Mouse (Mus musculus) heart, adult 11 months (tissue): ENCODE results near the gene Arap1.

Experiments used
- DNase-seq: peaks from one replicate; pipeline ENCODE4 v3.0.0; 2022

The Arap1 gene

GRCm38 (mm10) chr7:101367901-101368852 lies 20.3 kb downstream of the Arap1 start:
- DNase-seq: peak; percentile 83

DNA sequence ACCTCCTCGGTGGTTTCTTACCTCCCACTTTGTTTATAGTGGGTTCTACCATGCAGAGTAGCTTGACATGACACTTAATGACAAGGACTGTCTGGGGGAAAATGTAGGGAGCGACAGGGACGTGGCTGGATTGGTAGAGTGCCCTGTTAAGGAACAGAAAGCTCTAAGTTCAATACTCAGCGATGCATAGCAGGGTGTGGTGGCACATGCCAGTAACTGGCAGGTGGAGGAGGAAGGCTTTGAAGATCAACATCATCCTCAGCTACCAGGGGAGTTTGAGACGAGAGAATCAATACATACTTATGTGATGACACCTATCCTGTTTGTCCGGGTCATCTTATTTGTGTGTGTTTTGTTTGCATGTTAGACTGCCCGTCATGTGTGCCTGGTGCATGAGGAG lies 21.8 kb downstream of the Arap1 start:
- peak; percentile 81 for DNase-seq

DNA sequence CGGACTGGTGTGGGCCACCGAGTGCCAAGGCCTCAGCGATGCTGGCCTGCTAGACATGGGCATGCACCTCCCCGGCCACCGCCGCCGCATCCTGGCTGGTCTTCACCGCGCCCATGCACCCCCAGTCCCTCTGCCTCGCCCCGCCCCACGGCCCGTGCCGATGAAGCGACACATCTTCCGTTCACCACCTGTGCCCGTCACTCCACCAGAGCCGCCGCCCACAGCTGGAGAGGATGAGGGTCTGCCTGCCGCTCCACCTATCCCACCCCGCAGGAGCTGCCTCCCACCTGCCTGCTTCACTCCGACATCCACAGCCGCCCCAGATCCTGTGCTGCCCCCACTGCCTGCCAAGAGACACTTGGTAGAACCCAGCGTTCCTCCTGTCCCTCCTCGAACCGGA lies 25.2 kb downstream of the Arap1 start:
- DNase-seq: peak; percentile 92

DNA sequence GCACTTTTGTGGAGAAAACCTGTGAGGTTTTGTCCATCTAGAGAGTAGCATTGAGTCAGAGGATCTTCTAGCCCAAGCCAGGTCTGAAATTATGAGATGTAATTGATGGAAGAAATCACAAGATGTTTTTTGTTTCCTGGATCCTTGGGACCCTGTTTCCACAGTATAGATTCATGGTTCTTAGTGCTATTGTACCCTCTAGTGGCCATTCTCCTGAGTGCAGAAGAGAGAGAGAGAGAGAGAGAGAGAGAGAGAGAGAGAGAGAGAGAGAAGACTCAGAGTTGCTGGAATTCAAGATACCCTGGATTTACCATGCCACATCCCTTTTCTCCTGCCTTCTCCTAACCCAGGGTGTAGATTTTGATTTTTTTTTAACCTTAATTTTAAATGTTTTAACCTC lies 26.3 kb downstream of the Arap1 start:
- DNase-seq: no peak

- peak; percentile 90 for DNase-seq
These were observed 29.0 kb downstream of the Arap1 start for GRCm38 (mm10) chr7:101376701-101377340.

GRCm38 (mm10) chr7:101377741-101378262 lies 29.9 kb downstream of the Arap1 start:
- peak; percentile 99 for DNase-seq

GRCm38 (mm10) chr7:101378285-101378684 lies 30.4 kb downstream of the Arap1 start:
- DNase-seq: peak; percentile 95

DNA sequence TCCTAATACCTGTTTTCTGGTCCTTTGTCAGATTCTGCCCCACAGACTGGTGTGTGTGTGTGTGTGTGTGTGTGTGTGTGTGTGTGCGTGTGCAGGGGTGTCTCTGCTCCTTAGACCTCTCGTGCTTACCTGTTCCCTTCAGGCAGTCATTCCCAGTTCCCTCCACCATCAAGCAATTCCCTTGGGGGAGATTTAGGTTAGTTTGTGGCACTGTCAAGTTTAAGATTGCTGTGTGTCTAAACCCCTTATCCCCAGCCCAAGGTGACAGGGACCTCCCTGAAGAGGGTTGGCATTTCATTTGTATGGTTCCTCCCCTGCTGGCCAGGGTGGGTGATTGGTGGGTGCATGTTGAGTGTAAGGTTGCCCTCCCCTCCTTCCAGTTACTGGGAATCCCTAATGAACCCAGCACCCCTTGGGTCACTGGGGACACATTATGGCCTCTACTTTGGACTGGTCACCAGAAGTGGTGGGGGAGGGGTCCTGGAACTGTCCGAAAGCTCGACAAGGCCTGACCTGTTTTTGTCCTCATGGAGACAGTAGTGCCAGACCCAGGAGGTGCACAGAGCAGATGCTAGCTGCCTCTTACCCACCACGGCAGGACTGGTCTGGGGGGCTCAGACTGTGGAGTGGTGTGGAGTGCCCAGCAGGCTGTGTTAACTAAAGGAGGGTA lies 31.1 kb downstream of the Arap1 start:
- peak; percentile 95 for DNase-seq

DNA sequence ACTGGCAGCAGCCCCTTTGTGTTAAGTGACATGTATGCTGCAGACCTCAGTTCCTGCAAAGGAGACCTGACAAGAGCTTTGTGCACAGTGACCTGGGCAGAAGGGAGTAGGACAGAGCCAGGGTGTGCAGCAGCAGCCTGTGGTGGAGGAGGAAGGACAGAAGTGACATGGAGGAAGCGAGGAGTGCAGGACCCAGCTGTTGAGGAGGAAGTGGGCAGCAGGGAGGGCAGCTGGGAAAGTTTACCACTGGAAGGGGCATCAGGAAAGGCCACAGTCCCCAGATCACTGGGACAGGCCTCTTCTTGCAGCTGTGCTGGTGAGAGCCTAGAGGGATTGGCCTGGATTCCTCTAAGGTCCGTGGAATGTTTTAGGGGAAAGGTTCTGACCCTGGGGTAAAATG lies 31.9 kb downstream of the Arap1 start:
- DNase-seq: peak; percentile 97

DNA sequence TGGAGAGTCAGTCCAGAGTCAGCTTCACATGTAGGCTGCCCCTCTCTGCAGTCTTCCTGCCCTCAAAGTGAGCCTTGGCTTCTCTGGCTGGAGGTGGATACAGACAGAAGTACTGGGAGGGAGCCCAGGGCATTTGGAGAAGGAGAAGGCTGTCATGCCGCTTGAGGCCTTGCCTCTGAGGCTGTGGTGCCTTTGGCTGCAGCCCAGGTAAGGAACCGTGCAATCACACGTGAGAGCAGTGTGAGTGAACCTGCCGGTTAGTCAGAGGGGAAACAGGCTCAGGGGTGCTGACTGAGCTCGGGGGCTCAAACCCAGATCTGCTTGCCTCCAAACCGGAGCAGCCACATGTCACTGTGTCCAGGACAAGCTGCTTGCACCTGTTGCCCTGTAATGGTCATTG lies 33.6 kb downstream of the Arap1 start:
- DNase-seq: peak; percentile 89

DNA sequence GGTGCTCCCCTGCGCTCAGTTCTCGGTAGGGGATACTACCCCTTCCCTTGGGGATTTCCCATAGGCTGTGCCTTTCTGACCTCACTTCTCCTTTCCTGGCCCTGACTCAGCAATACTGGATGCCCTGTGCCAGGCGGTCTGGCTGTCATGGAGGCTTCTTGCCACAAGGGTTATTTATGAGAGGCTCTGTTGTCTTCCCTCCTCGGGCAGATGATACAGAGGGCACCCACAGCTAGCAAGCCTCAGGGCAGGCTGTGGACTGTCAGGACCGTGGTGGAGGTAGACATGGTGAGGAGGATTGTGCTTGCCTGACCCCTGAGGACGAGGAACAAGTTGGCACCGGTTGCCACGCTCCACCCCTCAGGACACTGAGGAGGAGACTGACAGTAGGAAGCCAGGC lies 34.5 kb downstream of the Arap1 start:
- peak; percentile 97 for DNase-seq

- peak; percentile 98 for DNase-seq
These were observed 35.9 kb downstream of the Arap1 start for GRCm38 (mm10) chr7:101383756-101384155.

DNA sequence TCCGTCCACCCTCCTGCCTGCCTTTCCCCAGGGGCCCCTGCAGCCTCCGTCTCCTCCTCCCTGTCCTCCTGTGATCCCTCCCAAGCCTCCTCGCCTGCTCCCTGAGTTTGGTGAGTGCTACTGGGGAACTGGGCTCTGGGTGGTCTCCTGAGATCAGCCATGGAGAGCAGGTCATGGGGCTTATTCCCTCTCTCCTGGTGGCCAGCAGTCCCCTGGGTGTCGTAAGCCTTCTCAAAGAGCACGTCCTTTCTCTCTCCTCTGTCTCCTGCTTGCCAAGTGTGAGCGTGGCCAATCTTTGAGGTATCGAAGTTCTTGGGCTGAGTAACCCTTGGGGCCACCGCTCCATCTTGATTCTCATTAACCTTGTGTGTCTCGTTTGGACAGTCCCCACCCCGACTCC lies 37.1 kb downstream of the Arap1 start:
- peak; percentile 95 for DNase-seq

- DNase-seq: peak; percentile 97
These were observed 37.5 kb downstream of the Arap1 start for GRCm38 (mm10) chr7:101385331-101385733.

GRCm38 (mm10) chr7:101385866-101386452 lies 38.1 kb downstream of the Arap1 start:
- DNase-seq: peak; percentile 94

DNA sequence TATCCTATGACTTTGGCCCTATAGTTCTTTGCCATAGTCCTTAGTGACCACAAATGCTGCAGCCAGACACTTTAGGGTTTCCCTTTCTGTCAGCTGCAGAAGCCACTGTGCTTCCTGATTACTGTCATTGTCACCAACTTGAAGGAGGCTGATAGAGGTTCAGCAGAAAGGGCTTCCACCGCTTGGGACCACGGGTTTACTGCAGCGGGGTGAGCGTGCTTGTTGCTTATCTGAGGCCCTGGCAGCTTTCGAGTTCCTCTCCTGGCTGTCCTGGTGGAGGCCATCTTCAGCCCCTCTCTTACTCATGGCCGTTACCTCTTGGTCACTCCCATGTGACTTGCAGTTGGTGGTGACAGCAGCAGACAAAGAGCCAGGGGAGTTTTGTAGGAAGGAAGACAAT lies 41.4 kb downstream of the Arap1 start:
- no peak for DNase-seq

DNA sequence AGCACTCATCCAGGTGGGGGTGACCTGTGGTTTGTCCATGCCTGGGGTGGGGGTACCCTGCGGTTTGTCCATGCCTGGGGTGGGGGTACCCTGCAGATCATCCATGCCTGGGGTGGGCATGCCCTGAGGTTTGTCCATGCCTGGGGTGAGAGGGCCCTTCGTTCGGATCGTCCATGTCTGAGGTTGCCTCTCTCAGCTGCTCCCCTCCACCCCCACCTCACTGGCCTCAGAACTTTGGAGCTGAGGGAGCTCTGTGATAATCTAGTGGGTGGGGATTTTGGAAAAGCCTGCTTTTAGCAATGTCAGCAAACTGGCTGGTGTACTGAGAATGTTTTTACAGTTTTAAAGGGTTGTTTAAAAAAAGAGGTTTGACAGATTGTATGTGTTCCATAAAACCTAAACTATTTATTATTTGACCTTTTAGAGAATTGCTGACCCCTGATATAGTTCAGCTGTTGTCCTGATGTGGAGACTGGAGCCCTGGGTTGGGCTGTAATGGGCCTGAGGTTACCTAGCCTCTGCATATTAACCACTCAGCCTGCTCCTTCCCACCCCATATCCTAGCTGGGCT lies 44.1 kb downstream of the Arap1 start:
- DNase-seq: no peak

GRCm38 (mm10) chr7:101393015-101393414 lies 45.1 kb downstream of the Arap1 start:
- DNase-seq: peak; percentile 96

DNA sequence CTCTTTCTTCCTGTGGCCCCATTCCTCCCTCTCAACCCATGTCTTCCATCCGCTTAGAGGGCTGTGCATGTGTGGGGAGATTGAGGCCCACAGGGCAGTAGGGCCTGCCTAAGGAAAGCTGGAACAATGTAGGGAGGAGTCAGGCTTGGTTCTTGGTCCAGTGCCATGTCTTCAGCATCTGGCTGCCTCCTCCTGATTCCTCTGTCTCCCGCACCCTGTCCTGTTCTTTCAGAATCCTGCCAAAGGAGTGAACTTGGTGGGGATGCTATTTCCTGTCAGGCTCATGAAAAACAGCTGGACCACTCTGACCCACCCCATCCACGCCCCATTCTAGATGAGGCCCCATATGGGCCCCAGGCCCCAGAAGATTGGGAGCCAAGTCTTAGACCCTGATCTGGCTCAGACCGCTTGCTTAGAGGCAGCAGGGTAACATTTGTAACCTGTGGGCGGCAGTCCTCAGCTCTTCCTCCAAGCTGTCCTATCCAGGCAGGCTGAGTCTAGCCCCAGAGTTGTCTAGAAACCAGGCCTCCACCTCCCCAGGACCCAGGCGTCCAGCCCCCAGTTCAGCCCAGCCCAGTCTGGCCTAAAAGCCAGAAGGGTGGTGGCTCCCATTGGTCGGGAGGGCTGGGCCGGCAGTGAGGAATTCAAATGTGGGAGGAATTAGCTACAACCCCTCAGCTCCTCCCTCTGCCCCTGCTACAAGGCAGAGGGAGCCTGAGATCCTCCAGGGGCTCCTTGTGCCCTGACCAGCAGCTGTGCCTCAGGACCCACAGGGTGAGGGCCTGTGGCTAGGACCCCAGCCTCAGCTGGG lies 46.0 kb downstream of the Arap1 start:
- peak; percentile 99 for DNase-seq

DNA sequence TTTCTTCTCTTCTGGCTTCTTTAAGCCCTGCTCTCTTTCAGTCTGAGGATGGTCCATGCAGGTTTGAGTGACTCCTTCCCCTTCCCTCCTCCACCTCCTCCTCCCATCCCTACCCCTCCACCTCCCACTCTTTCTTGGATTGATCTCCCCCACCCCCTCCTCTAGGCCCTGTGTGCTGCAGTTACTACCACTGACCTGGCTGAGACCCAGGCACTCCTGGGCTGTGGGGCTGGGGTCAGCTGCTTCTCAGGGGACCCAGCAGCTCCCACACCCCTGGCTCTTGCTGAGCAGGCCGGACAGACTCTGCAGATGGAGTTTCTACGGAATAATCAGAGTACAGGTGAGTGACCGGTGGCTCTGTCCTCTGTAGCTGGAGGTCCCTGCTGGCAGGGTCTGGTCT lies 46.7 kb downstream of the Arap1 start:
- DNase-seq: peak; percentile 95

- peak; percentile 95 for DNase-seq
These were observed 47.6 kb downstream of the Arap1 start for GRCm38 (mm10) chr7:101395471-101395870.

GRCm38 (mm10) chr7:101397175-101397574 lies 49.3 kb downstream of the Arap1 start:
- no peak for DNase-seq
